Mouse (Mus musculus) lung, postnatal 25 days (tissue): ENCODE results near the gene Crhr1.

Experiments used
- DNase-seq: peaks from one replicate; pipeline ENCODE4 v3.0.0; 2022; ENCODE audit warnings: low spot score

Crhr1 gene

GRCm38 (mm10) chr11:104138976-104139375 is 6.3 kb downstream of the Crhr1 start:
- DNase-seq: no peak

GRCm38 (mm10) chr11:104144930-104145329 is 12.3 kb downstream of the Crhr1 start:
- DNase-seq: no peak

- no peak for DNase-seq
Measured at GRCm38 (mm10) chr11:104148787-104149186, 16.1 kb downstream of the Crhr1 start.

- no peak for DNase-seq
Measured at GRCm38 (mm10) chr11:104150911-104151310, 18.3 kb downstream of the Crhr1 start.

DNA sequence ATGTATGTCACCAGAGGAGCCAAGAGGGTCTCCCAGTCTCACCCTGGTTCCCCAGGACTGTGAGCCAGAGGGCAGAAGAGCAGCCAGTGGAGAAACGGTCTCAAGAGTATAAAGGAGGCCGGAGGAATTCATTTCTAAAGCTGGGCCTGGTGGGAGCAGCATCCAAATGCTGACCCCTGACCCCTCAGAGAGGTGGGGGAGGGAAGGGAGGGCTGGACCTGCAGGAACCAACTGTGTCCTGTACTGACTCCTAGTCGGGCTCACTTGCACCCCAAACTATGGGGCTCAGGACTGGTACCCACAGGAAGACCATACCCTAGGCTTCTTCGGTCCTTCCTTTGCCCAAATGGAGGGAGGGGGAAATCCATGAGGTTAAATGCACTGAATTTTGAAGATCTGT is 21.7 kb downstream of the Crhr1 start:
- DNase-seq: no peak

DNA sequence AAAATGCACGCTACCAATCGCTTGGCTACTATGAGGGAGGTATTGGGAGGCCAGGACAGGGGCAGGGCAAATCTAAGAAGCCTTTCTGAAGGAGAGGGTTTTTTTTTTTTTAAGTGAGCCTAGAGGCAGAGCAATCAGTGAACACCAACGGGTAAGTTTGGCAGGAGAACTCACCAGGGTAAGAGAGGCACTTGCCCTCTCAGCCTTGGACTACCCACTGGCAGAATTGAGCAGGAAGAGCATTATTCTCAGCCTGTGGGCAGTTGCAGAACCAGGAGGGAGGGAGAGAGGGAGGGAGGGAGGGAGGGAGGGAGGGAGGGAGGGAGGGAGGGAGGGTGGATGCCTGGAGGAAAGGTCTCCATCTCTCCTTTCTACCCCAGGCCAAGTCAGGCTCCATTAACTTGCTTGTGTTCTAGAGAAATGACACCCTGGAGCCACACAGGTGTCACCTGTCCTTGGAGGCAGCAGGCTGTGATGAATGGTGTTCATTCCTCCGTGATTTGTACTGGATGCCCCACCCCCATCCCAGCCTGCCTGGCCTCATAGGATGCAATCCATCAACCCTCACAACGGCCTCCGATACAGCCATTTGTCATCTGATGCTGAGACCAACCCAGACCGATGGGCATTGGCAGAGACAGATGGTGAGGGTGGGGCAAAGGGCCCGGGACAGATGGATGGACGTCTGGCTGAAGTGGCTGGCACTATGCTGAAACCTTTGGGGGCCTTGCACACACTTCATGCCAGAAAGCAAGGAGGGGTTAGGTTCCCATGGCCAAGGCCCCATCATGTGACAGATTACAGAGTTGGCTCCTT is 22.4 kb downstream of the Crhr1 start:
- DNase-seq: no peak

DNA sequence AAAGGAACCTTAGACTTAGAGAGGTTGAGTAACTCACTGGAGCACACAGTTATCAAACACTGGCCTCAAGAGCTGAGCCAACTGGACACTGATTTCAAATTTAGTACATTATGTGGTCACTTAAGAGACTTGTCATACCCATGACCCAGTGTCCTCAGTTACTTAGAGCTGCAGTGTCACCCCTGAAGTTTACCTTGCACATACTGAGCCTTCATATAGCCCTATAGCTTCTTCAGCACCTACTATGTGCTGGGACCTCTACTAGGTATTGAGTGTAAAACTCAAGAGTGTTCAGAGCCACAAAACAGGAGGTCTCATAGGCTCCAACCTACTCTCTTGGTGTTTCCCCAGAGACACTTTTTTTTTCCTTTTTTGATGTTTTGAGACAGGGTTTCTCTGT is 23.2 kb downstream of the Crhr1 start:
- no peak for DNase-seq

DNA sequence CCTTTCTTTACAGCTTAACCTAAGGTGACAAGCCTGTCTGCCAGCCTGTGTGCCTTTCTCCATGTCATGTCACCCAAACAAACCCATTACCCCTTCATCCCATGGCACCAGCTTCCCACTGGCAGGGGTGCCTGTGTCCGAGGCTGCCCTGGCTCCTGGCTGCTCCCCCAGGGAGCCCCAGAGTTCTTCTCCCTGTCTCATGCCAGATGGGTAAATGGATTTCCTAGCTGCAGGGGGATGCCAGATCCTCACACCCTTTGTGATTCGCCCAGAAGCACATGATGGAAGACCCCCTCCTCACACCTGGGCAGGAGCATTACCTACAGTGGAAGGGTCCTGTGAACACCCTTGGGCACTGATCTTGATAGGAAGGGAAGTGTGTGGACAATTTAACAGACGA is 23.7 kb downstream of the Crhr1 start:
- DNase-seq: no peak

DNA sequence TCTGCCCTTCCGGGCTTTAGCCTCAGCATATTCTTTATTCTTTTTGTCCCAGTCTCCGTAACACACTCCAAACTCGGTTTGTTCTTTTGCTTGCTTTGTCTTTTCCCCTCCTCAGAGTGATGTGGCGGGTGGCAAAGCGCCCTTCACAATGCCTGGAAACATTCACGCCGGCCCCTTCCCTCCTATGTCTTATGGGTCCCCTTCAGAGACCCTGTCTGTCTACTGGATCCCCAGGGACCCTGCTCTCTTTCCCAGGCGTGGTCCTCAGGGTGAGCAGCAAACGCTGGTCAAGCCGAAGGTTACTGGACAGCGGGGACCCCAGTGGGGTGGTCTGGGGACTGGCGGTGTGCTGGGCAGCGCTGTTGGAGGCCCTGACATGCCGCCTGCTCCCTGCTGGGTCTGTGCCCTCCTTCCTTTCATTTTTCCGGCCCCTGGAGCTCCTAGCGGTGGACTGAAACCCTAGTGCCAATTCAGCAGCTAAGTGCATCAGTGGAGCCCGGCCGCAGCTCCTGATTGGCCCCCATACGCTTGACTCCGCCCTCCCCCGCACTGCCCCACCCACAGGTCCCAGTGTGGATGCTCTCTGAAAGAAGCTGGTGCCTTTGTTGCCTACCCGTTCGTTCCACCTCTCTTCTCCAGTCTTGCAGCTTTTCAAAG is 25.1 kb downstream of the Crhr1 start:
- peak; percentile 30 for DNase-seq

GRCm38 (mm10) chr11:104158260-104158907 is 25.7 kb downstream of the Crhr1 start:
- DNase-seq: no peak

DNA sequence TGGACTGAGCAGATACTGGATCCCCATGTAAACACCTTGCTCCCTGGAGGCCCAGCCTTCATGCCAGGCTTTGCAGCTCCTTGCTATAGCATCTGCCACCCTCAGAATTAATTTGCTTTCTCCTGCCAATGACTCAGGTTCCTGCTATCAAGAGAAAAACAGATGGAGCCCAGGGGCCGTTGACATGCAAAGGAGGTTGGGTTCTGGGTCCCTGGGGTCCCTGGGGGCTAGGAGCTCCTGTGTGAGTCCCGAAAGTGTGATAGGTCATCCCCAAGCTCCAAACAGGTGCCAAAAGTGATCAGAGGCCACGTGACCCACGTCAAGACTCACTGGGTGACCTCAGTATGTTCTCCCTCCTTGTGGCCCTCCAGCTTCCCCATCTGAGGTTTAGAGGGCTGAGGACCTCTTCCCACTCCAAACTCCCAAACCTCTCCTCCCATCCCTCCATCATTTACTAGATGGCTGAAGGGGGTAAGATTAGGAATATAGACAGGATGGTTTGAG is 27.2 kb downstream of the Crhr1 start:
- DNase-seq: no peak

GRCm38 (mm10) chr11:104161153-104161552 is 28.5 kb downstream of the Crhr1 start:
- no peak for DNase-seq

DNA sequence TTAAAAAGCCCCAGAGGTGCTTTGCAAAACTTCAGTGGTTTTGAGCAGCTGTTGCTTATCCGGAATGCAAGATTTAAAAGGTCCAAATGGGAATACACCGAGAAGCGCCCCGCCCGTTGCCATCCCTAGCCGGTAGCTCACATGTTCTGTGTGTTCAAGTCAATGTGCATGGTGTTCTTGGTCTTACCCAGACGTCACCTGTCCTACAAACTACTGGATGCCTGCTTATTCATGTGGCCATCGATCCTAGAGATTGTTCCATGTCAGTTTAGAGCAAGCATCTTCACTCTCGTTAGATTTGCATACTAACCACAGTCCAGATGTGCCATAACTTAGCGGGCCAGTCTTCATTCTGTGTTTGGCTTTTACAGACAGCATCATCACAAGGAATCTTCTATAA is 31.6 kb downstream of the Crhr1 start:
- no peak for DNase-seq

GRCm38 (mm10) chr11:104171281-104171781 is 38.7 kb downstream of the Crhr1 start:
- DNase-seq: peak; percentile 37

DNA sequence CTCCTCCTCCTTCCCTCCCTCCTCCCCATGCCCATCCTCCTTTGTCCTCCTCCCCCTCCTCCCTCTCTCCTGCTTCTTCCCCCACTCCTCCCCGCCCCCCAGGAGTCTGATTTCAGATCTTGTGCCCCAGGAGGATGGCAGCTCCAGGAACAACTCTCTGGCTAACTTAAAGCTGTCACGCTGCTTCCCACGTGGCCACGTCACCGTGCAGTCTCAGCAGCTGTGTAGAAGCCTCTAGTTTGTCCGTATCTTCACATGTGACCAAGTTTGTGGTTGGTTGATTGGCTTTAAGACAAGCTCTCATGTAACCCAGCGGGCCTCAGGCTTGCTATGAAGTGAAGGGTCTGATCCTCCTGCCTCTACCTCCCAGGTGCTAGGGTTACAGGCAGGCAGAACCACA is 46.2 kb downstream of the Crhr1 start:
- DNase-seq: no peak

DNA sequence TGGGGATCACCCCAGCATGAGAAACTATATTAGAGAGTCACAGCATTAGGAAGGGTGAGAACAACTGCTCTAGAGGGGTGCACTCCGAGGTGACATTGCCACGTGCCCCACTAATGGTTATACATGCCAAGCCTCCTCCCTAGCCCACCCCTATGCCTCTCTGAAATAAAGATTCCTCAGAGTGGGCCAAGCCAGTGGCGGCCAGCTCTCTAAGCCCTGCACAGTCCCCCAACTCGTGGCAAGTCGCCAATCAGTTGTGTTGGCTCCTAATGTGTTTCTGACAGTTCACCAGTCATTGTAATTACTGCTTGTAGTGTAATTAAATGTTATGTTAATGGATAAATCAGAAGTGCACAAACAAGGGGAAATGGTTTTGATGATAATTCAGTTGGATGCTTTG is 47.1 kb downstream of the Crhr1 start:
- no peak for DNase-seq

DNA sequence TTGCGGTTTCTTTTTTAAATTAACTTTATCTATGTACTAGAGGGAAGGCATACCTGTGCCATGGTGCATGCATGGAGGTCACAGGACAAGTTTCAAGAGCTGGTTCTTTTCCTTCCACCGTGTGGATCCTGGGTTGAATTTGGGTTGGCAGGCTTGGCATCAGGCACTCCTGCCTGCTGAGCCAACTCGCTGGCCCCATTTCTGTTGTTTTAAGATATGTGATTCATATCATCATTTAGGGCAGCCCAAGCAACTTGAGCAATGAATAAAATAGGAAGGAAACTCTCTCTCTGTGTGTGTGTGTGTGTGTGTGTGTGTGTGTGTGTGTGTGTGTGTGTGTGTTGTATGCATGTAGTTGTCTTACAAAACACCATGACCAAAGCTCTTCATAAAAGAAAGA is 49.5 kb downstream of the Crhr1 start:
- no peak for DNase-seq

DNA sequence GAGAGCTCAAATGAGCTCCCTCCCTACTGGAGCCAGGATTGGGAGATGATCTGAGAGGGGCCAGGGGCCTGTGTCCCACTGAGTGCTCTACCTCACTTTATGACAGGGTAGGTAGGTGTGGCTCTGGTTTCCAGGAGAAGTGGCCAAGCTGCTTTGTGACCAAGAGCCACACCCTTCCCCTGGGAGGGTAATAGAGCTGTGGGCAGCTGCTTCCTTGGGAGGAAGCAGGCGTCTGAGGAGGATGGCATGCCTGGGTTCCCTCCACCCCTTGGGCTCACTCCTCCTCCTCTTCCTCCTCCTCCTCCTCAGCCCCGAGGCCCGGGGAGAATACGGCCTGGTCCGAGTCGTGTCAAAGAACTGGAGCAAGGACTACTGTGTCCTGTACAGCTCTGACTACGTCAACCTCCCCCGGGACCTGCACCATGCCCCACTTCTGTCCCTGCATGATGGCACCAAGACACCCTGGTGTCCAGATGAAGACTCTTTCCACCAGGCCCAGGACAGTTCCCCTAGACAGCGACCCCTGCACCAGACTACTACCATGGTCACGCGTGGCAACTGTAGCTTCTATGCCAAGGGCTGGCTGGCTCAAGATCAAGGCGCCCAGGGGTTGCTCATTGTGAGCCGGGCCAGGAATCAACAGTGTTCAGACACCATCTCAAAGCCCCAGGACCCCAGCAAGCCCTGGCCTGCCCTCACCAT is 53.6 kb downstream of the Crhr1 start, which contains the start of gene Sppl2c:
TSS of gene Sppl2c (plus strand) at position 193 of the 702 bp plus-strand sequence.
- no peak for DNase-seq

DNA sequence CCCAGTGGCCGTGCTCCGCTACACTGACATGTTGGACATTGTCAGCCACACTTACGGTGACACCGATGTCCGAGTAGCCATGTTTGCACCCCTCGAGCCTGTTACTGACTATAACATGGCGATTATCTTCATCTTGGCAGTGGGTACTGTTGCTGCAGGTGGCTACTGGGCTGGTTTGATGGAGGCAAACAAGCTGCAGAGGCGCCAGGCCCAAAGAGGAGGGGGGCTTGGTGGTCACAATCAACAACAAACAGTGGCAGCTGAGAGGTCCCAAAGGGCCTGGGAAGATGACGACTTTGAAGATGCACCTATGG is 54.1 kb downstream of the Crhr1 start:
- DNase-seq: no peak

DNA sequence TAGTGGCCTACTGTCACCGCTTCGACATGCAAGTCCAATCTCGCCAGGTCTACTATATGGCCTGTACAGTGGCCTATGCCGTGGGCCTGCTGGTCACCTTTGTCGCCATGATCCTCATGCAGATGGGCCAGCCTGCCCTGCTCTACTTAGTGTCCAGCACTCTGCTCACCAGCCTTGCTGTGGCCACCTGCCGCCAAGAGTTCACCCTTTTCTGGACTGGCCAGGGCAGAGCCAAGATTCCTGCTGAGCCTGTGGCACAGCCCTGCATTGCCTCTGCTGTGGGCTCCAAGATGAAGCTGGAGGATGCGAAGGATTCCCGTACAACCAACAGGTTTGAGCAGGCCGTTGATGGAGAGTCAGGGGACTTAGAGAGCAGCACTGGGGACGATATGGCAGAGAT is 55.1 kb downstream of the Crhr1 start:
- DNase-seq: no peak

GRCm38 (mm10) chr11:104190008-104190407 is 57.4 kb downstream of the Crhr1 start:
- no peak for DNase-seq

GRCm38 (mm10) chr11:104195382-104195781 is 62.7 kb downstream of the Crhr1 start:
- DNase-seq: no peak
